Mouse (Mus musculus) cerebellum, adult 11-12 months (tissue): ENCODE measurements around the gene Gcsam.
A peak's percentile ranks its signal among the peaks of the same experiment; 100 is the strongest.

Source experiments
- DNase-seq: peaks from one replicate; pipeline ENCODE4 v3.0.0; 2022

The Gcsam gene

DNA sequence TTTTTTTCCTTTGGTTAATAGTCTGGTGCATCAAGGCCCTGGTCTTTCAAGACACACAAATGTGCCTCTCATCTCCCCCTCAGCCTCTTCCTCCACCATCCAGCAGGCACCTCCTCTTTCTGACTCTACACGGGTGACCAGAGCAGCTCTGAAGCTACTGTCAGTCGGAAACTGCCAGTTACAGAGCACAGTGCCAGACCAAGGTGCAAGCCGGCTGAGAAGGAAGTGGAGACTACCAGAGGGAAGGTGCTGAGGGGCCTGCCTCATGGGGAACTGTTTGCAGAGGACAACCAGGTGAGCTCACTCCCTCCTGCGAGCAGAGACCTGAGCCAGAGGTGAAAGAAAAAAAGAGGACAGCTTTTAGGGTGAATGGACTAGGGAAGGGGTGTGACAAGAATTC, at the start of gene Gcsam:
Gene Gcsam, plus strand, starts transcription at position 114 of the 400 bp plus-strand sequence.
- no peak for DNase-seq

- no peak for DNase-seq
Observed at GRCm38 (mm10) chr16:45561747-45562146, 48.4 kb upstream of the Gcsam start.

GRCm38 (mm10) chr16:45572307-45572706, 37.9 kb upstream of the Gcsam start:
- no peak for DNase-seq

- DNase-seq: no peak
Observed at GRCm38 (mm10) chr16:45579883-45580282, 30.3 kb upstream of the Gcsam start.

GRCm38 (mm10) chr16:45582512-45582911, 27.7 kb upstream of the Gcsam start:
- no peak for DNase-seq

- DNase-seq: no peak
Observed at GRCm38 (mm10) chr16:45593656-45594055, 16.5 kb upstream of the Gcsam start.

- no peak for DNase-seq
Observed at GRCm38 (mm10) chr16:45595494-45595893, 14.7 kb upstream of the Gcsam start.

- no peak for DNase-seq
Observed at GRCm38 (mm10) chr16:45608481-45608954, 1.7 kb upstream of the Gcsam start.

DNA sequence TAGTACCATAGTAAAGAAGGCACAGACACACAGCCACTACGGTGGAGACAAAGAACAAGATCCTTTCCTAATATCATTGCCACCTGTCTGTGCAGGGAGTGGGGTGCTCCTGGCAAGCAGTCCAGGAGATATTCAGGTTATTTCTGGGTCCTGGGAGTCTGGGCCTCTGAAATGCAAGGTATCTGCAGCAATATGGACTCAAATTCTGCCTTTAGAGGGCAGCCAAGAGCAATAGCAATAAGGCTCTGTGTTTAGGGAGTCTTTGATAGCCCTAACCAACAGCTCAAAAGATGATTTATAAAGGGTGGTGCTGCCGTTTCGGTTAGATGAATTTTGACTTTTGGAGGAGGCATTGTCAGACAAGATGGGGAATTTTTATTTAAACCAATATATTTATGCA, 880 bp upstream of the Gcsam start:
- no peak for DNase-seq

GRCm38 (mm10) chr16:45613247-45613646, 3.1 kb downstream of the Gcsam start:
- no peak for DNase-seq

GRCm38 (mm10) chr16:45615944-45616343, 5.8 kb downstream of the Gcsam start:
- no peak for DNase-seq

DNA sequence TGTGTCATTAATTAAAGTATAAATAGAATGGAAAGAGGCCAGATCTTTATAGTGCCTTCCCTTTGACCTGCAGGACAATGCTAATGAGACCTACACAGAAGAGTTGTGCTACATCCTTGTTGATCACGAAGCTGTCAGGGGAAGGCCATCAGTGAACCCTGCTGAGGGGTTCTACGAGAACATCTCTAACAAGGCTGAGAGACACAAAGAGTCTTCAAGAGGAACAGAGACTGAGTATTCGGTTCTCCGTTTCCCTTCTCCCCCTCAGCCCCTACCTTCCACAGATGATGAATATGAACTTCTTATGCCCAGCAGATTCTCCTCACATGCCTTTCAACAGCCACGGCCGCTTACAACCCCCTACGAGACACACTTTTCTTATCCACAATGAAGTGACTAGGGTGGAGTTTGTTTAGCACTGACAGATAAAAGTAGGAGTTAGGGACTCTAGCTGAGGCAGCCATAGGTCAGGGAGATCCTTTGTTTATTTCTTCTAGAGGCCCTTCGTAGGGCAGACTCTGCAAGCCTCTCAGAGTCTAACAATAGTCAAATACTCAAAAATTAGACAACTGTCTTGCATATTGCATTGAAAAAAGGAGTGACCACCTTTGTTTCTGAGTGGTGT, 9.7 kb downstream of the Gcsam start:
- DNase-seq: no peak

GRCm38 (mm10) chr16:45623230-45623629, 13.1 kb downstream of the Gcsam start:
- no peak for DNase-seq

DNA sequence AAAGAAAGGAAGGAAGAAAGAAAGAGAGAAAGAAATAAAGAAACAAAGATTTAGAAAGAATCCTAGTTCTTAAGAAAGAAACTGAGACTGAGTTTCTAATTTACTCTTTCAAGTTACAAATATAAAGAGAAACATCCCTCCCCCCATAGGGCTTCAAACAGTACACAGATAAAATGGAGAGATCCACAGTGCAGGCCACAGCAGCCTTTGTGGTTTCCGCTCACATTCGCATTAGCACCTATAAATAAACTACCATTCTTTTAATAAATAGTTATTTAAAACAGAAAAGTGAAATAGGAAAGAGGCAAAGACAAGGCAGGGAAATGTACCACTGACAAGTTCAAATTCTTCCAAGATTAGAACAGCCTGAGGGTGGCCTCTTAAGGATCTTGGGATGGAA, 14.6 kb downstream of the Gcsam start:
- no peak for DNase-seq

- DNase-seq: no peak
Observed at GRCm38 (mm10) chr16:45625342-45625741, 15.2 kb downstream of the Gcsam start.

- DNase-seq: peak; percentile 18
Observed at GRCm38 (mm10) chr16:45629497-45630105, 19.4 kb downstream of the Gcsam start.

GRCm38 (mm10) chr16:45630347-45630960, 20.3 kb downstream of the Gcsam start:
- DNase-seq: peak; percentile 51

- no peak for DNase-seq
Observed at GRCm38 (mm10) chr16:45632420-45632819, 22.2 kb downstream of the Gcsam start.

DNA sequence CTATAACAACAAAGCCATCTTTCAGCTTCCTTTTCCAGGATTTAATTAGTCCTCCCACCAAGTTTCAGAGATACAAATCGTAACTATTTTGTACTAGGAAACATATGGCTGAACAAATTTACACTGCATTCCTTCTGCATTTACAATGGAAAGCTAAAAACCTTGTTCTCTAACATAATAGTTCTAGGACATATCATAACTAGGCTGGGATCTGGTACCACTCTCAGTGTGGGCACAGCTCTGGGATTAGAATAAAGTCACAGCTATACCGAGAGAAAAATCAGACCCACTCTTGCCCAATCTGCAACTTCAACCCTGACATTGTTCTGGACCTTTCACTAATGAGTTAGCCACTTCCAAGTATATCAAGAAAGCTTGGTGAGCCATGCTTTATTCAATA, 25.6 kb downstream of the Gcsam start:
- DNase-seq: no peak

DNA sequence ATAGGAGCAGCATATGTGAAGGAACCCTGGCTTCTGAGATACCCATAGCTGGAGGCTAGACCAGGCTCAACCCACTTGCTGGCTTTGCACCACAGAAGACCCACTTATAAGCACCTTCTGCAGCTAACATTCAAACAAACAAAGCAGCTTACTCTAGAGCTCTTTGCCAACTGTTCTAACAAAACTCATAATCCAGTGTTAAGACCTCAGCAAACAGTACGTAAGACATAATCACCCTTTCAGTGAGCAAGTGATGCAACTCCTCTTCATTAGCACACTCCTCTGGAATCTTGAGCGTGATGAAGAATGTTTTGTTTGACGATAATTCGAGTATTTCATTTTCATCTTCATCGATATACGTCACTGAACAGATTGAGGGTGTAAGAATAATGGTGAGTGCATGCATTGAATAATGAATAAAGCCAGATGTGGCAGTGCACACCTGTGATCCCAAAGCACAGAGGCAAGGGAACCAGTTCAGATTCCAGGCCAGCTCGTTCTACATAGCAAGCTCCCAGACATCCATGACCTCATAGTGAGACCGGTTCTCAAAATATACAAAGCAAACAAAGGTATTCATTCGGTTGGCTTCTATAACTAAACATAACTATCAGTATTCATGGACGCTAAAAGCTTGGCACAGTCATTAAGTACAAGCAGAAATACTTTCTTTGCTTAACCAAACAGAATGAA, 30.0 kb downstream of the Gcsam start:
- no peak for DNase-seq

DNA sequence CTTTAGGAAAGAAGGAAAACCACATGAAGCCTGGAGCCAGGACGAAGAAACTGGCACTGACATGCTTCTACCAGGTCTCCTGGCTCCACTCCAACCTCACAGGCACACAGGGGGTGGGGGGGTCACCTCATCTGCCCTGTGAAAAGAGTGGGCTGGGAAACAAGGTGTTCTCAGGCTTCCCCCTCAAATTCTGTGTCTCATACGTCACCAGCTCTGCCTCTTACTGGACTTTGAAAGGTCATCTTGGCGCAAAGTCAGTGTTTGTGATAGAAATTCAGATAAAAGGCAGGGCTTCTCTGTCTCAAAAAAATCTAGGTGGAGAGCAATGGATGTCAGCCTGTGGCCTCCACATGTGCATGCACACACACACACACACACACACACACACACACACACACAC, 31.1 kb downstream of the Gcsam start:
- no peak for DNase-seq

DNA sequence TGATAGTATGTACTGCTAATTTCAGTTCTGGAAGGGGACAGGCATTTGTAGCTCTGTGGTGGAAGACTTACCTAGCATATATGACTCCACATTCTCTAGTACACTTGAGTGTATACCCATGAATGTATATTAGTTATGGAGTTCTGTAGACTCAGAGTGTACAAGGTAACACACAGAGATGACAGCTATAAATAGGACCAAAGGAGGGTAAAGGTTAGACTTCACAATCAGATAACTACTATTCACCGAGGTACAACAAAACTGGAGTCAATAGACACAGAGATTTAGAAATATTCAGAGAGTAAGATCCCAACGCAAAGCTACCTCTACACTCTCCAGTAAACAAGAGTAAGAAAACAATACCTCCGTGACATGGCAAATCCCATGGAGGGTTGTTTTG, 33.8 kb downstream of the Gcsam start:
- no peak for DNase-seq

- DNase-seq: peak; percentile 18
Observed at GRCm38 (mm10) chr16:45644380-45644779, 34.2 kb downstream of the Gcsam start.

DNA sequence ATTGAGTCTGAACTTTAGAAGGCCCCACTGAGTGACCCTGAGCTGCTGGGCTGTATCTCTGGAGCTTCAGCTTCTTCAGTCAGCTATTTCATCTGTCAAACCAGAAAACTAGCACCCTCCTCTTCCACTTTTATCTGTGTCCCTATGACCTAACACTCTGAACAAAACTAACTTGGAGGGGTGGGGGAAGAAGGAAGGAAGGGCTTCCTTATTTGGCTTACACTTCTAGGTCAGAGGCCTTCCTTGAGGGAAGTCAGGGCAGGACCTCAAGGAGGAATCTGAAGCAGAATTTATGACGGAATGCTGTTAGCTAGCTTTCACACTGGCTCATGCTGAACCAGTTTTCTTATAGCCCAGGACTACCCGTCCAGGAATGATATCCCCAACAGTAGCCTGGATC, 41.3 kb downstream of the Gcsam start:
- no peak for DNase-seq
